Mouse (Mus musculus) G1E (cell line): ENCODE results near the gene Olfr1404.

Experiments used
- CTCF ChIP-seq: IDR thresholded peaks from 2 replicates; pipeline ENCODE4 v1.5.1; 2012; ENCODE audit warnings: low read depth, low read length, inconsistent platforms, mixed read lengths
- GATA1 ChIP-seq: IDR thresholded peaks from 2 replicates; pipeline ENCODE4 v1.6.1; 2012; ENCODE audit warnings: borderline replicate concordance, low read length, inconsistent platforms, mixed read lengths
- GATA2 ChIP-seq: IDR thresholded peaks from 2 replicates; pipeline ENCODE4 v1.6.1; 2012; ENCODE audit warnings: low read depth, low read length, inconsistent platforms, borderline replicate concordance

- no peak for TF ChIP-seq CTCF
- TF ChIP-seq GATA2, result no peak
- no peak for TF ChIP-seq GATA1
Measured at GRCm38 (mm10) chr1:173197508-173197907, 14.7 kb upstream of the Olfr1404 start, which contains the start of gene Olfr218.
